Mouse (Mus musculus): ENCODE measurements around the gene Cd6.

GRCm38 (mm10) chr19:10869886-10870527 is 40.1 kb upstream of the Cd6 start, which contains the start of gene Tmem132a:
- TF ChIP-seq CTCF (IDR thresholded peaks at IDR 0.05; ENCODE audit: insufficient read depth, low read depth, low read length) (no peak), POLR2A (IDR thresholded peaks at IDR 0.05; ENCODE audit: insufficient read depth, low read depth, low read length) (no peak; the same call in 1 of the 2 replicates)
